Mouse (Mus musculus) spleen, adult 2 months (tissue): ENCODE measurements at regions not wholly inside any gene's neighbourhood (a gene's known extent, or its start where the extent isn't known, plus 50 kb on each side); places are given as distances from the start of the nearest gene placed in this dataset.

Experiments used
- DNase-seq, 2 experiments: peaks; one replicate each; pipeline versions ENCODE4 v3.0.0 to v3.0.0-alpha.2; 2012 to 2021; ENCODE audit warnings: low spot score in 2 of 2, low read depth in 1 of 2
- H3K27ac ChIP-seq: fragments of 200-500 bp; 2 replicates; pipeline ENCODE4 v1.5.1; 2012; ENCODE audit warnings: low read length, inconsistent platforms; ENCODE audit not compliant: insufficient read depth
- H3K27me3 ChIP-seq: fragments of 200-500 bp; 2 replicates; pipeline ENCODE4 v1.6.1; 2012; ENCODE audit warnings: mild to moderate bottlenecking, moderate library complexity, low read length, inconsistent platforms; ENCODE audit not compliant: control insufficient read depth, insufficient read depth
- H3K36me3 ChIP-seq: fragments of 200-500 bp; 2 replicates; pipeline ENCODE4 v1.6.1; 2012; ENCODE audit warnings: mild to moderate bottlenecking, low read length, inconsistent platforms; ENCODE audit not compliant: control insufficient read depth, insufficient read depth
- H3K4me1 ChIP-seq: fragments of 200-500 bp; 2 replicates; pipeline ENCODE4 v1.6.1; 2011; ENCODE audit warnings: inconsistent platforms; ENCODE audit not compliant: control insufficient read depth, insufficient read depth, insufficient read length
- H3K4me3 ChIP-seq: fragments of 200-500 bp; 2 replicates; pipeline ENCODE4 v1.5.1; 2011; ENCODE audit warnings: mild to moderate bottlenecking, inconsistent platforms; ENCODE audit not compliant: insufficient read depth, insufficient read length; ENCODE audit errors: extremely low read depth
- CTCF ChIP-seq: fragments of 200-500 bp; IDR thresholded peaks from 2 replicates; pipeline ENCODE4 v1.5.1; 2011; ENCODE audit warnings: mild to moderate bottlenecking, inconsistent platforms; ENCODE audit not compliant: insufficient read depth, insufficient read length, insufficient replicate concordance; ENCODE audit errors: extremely low read depth
- POLR2A ChIP-seq: fragments of 200-500 bp; IDR thresholded peaks from 2 replicates; pipeline ENCODE4 v1.6.1; 2011; ENCODE audit warnings: low read depth, low read length, inconsistent platforms
- WGBS: fragments of 180-500 bp; shearing (Covaris S2); methylation state at CpG from one replicate; pipeline ENCODE4 v1.1.7; 2018; 5-methylcytosine and 5-hydroxymethylcytosine counted together

- DNase-seq = no peak
- Histone ChIP-seq H3K4me1 (no peaks in the 10 kb centered on the region), H3K27ac (no peak overlapping the region), H3K36me3 (no peaks in the 10 kb centered on the region), H3K27me3 (no peaks in the 10 kb centered on the region), H3K4me3 (no peak overlapping the region)
- 77% methylated on average over 2 of the region's 2 CpGs for WGBS
- TF ChIP-seq POLR2A (no peak), CTCF (no peak)
Observed at GRCm38 (mm10) chr15:31149855-31150254, 74.3 kb upstream of the Dap start.

DNA sequence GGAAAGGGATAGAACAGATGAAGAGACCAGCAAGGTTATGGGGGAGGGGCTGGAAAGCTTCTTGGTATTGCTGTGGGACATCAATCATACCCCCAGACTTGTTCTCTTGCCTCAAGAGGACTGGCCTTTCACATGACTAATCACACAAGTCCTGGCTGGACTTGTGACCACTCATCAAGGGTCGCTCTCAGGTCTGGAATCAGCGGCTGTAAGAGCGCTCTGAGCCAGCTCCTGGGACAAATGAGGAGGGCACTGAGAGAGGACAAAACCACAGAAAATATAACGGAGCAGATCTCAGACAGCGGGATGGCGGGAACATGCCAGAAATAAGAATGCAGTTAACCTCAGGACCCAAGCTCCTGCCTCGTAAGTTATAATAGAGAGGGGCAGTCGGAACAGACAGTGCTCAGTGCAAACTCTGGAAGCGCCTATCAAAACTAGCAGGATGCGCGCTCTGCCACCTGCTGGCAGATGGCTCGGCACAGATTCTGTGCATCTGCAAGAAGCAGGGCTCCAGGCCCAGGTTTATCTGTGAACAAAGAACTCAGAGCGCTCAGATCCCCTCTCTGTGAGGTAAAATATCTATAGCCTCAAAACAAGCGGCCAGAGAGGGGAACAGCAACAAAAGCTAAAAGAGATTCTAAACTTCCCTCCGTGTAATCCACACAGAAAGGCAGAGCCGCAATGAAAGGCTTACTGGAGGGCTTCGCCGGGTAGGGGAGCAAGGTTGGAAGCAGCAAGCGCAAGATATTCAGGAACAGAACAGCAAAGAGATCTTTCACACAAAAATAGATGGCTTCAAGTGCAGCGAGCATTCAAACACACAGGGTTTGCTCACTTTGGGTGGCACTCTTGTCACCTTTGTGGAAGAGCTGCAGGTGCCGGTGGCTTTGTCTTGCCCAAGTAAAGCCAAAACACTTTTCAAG, 73.3 kb upstream of the Dap start:
- Histone ChIP-seq H3K27me3 (no peaks in the 10 kb centered on the region), H3K4me3 (no peak overlapping the region), H3K27ac (no peak overlapping the region), H3K4me1 (no peaks in the 10 kb centered on the region), H3K36me3 (no peaks in the 10 kb centered on the region)
- TF ChIP-seq POLR2A = no peak
- peak; percentile 5; the same call in 1 of the 2 replicates for TF ChIP-seq CTCF
- WGBS = 59% methylated on average over 21 of the region's 21 CpGs
- DNase-seq = no peak

DNA sequence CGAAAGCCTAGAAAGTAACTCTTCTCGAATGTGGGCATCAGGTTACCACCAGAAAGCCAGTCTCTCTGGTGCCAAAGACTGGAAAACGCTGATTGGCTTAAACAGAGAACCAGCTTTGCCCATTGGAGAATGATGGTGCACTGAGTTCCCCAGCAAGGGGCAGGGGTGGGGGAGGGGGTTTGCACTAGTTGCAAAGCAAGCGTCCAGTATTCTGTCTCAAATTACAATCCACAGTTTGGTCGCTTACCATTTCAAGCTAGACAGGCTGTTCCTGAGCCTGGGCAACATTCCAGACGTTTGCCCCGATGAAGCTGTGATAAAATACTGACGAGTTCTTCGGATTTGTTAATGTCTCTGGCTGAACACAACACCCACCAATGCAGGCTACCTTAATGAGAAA, 69.0 kb upstream of the Dap start:
- no peak overlapping the region for H3K27ac ChIP-seq
- H3K27me3 ChIP-seq = no peaks in the 10 kb centered on the region
- WGBS = 77% methylated on average over 9 of the region's 9 CpGs
- no peaks in the 10 kb centered on the region for H3K36me3 ChIP-seq
- no peak for TF ChIP-seq POLR2A
- no peak for TF ChIP-seq CTCF
- no peak overlapping the region for H3K4me3 ChIP-seq
- no peak for DNase-seq
- H3K4me1 ChIP-seq = no peaks in the 10 kb centered on the region

GRCm38 (mm10) chr15:31166543-31167105, 57.5 kb upstream of the Dap start:
- Histone ChIP-seq H3K36me3 (no peaks in the 10 kb centered on the region), H3K4me1 (peaks cover 4% of the 10 kb centered on the region; the same call in 1 of the 2 replicates), H3K27ac (0 out of 2 replicates have a peak overlapping the region, but pooled peaks have one; percentile 1), H3K4me3 (no peak overlapping the region), H3K27me3 (no peaks in the 10 kb centered on the region)
- TF ChIP-seq CTCF (no peak), POLR2A (no peak)
- WGBS = 28% methylated on average over 9 of the region's 9 CpGs
- DNase-seq = peak in 1 of 2 experiments; percentile 4

GRCm38 (mm10) chr15:31167506-31167905, 56.6 kb upstream of the Dap start:
- Histone ChIP-seq H3K36me3 (no peaks in the 10 kb centered on the region), H3K4me1 (peaks cover 4% of the 10 kb centered on the region; the same call in 1 of the 2 replicates), H3K4me3 (no peak overlapping the region), H3K27me3 (no peaks in the 10 kb centered on the region), H3K27ac (no peak overlapping the region)
- 59% methylated on average over 5 of the region's 5 CpGs for WGBS
- no peak for DNase-seq
- TF ChIP-seq POLR2A = no peak

GRCm38 (mm10) chr15:31168191-31168590, 55.9 kb upstream of the Dap start:
- H3K4me1 ChIP-seq = peaks cover 4% of the 10 kb centered on the region; the same call in 1 of the 2 replicates
- no peaks in the 10 kb centered on the region for H3K27me3 ChIP-seq
- WGBS = 95% methylated on average over 9 of the region's 9 CpGs
- H3K27ac ChIP-seq = no peak overlapping the region
- no peak overlapping the region for H3K4me3 ChIP-seq
- TF ChIP-seq POLR2A (no peak), CTCF (no peak)
- no peak for DNase-seq
- no peaks in the 10 kb centered on the region for H3K36me3 ChIP-seq
